Mouse (Mus musculus) frontal cortex, postnatal 14 days (tissue): ENCODE results near the gene Tceal5.

Source experiments
- DNase-seq, 2 experiments: peaks; one replicate each; pipeline ENCODE4 v3.0.0; 2022; ENCODE audit warnings: low spot score in 2 of 2

Tceal5 gene

DNA sequence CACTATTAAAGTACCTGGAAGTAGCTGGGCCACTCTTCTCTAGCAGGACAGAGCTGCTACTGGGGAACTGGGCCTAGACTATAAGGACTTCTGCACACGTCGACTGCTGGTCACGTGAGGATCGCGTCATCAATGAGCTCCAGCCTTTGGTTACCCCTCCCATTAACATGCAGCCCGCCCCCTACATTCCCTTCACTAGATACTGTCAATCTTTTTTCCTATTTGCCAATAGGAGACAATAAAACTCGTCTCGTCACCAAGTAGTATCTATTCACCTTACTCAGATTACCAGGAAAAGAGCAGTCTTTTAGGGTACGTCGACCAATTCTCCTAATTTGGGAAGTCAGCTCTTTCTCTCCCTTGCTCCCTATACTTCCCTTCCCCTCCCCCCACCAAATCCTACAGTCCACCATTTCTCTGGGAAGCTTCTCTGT is 31.5 kb downstream of the Tceal5 start, which contains the start of gene Tceal8:
Gene Tceal8, minus strand, starts transcription at position 225 of the 434 bp plus-strand sequence.
- peak; percentile 58 to 68 for DNase-seq

DNA sequence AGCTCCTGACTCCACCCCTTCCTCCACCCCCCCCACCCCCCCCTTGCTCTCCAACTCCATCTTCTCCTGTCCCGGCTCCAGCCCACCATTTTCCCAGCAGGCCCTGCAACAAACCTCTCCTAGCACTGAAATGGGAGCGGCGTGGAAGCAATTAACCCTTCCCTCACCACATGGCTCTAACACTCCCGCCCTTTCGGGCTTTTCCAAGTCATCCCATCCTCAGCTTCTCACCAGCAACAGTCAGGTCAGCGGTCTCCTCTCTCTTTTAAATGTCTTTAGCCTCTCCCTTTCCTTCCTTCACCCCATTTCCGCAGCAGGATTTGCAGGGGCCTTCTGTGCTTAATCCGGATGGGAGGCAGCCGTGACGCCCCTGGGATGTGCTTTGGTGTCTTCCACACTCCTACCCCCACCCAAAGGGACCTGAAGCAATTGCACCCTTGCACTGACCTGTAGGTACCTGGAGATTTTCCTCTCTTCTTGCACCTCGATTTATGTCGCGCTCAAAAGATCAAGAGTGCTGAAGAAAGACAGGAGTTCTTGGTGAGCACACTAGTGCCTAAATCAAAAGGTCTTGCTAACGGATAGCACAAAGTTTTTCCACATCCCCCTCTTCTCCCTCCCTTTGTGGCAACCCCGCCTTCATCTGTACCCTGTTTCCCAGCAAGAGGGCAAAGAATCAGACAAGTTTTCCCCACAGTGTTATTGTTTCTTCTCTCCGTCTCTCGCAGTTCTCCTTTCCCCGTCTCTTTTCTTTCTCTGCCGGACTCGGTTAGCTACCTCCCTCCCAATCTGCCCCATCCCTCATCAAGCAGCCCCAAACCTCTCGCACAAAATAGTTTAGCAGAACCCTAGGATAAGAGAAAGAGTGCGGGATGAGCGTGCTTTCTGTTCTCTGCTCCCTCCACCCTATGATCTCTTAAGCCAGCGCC is 32.2 kb downstream of the Tceal5 start:
- DNase-seq: peak; percentile 38 to 44

DNA sequence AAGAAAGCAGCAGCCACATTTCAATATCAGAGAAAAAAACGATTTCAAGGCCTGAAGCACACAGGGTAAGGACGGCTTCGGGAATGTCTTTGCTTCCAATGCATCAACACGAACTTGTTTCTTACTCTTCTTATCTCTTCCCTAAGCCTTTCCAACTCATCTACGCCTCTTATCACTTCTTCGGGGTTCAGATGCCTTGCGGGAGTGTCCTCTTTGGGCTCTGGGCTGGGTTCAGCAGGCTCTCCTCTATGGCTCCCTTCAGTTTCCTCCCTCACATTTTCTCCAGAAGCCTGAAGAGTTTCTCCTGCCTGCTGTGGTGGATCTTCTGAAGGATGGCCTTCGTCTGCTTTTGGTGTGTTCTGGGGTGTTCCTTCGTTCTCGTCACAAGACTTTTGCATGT is 33.1 kb downstream of the Tceal5 start:
- DNase-seq: no peak
